Mouse (Mus musculus) G1E-ER4 (cell line): ENCODE data around the gene Zp1. TPM values are rescaled to one million over a fixed set of nuclear protein-coding genes. Genes with fewer than 3 reads are reported as not detected.

ENCODE experiments used
- GATA1 ChIP-seq: IDR thresholded peaks from one replicate; pipeline ENCODE4 v1.8.0; 2012; ENCODE audit warnings: low read length, inconsistent platforms
- polyA plus RNA-seq: library from polyadenylated mRNA; stranded (reverse); fragments of >175 nt; gene quantifications from 2 replicates; pipeline ENCODE4 v1.2.3, GENCODE M21; 2012

Gene Zp1
- polyA plus RNA-seq, 1 experiment: not detected

- no peak for TF ChIP-seq GATA1
Measured at GRCm38 (mm10) chr19:10937110-10937563, 16.7 kb upstream of the Zp1 start, which contains the start of gene Ptgdr2. Ptgdr2 (plus strand) TSS chr19:10937160.

- no peak for TF ChIP-seq GATA1
Measured at GRCm38 (mm10) chr19:10936077-10936476, 15.6 kb upstream of the Zp1 start.

GRCm38 (mm10) chr19:10935029-10935428, 14.6 kb upstream of the Zp1 start:
- no peak for TF ChIP-seq GATA1

GRCm38 (mm10) chr19:10930641-10931040, 10.2 kb upstream of the Zp1 start:
- TF ChIP-seq GATA1: no peak

GRCm38 (mm10) chr19:10926666-10927065, 6.2 kb upstream of the Zp1 start:
- no peak for TF ChIP-seq GATA1

GRCm38 (mm10) chr19:10926123-10926621, 5.7 kb upstream of the Zp1 start:
- TF ChIP-seq GATA1: no peak

- no peak for TF ChIP-seq GATA1
Measured at GRCm38 (mm10) chr19:10924220-10924619, 3.8 kb upstream of the Zp1 start.

- TF ChIP-seq GATA1: no peak
Measured at GRCm38 (mm10) chr19:10921058-10921457, 626 bp upstream of the Zp1 start.

GRCm38 (mm10) chr19:10918321-10918991, 2.0 kb downstream of the Zp1 start:
- TF ChIP-seq GATA1: no peak

- no peak for TF ChIP-seq GATA1
Measured at GRCm38 (mm10) chr19:10916506-10916905, 3.9 kb downstream of the Zp1 start.

GRCm38 (mm10) chr19:10914870-10915269, 5.6 kb downstream of the Zp1 start:
- no peak for TF ChIP-seq GATA1

GRCm38 (mm10) chr19:10914291-10914690, 6.1 kb downstream of the Zp1 start:
- no peak for TF ChIP-seq GATA1

GRCm38 (mm10) chr19:10909087-10909721, 11.2 kb downstream of the Zp1 start:
- TF ChIP-seq GATA1: no peak

GRCm38 (mm10) chr19:10907891-10908290, 12.5 kb downstream of the Zp1 start:
- no peak for TF ChIP-seq GATA1

GRCm38 (mm10) chr19:10905728-10906000, 14.8 kb downstream of the Zp1 start:
- no peak for TF ChIP-seq GATA1

- TF ChIP-seq GATA1: no peak
Measured at GRCm38 (mm10) chr19:10904927-10905727, 15.3 kb downstream of the Zp1 start.
